Mouse (Mus musculus): ENCODE results near the gene Mtus2.

Gene Mtus2

GRCm38 (mm10) chr5:147957592-147958271, 612 bp downstream of the Mtus2 start:
- peak; percentile 88 for DNase-seq (ENCODE audit: low read depth, low spot score)

- DNase-seq (ENCODE audit: low read depth, low spot score) = no peak
Observed at GRCm38 (mm10) chr5:147958552-147958951, 1.4 kb downstream of the Mtus2 start.

GRCm38 (mm10) chr5:147959088-147959487, 2.0 kb downstream of the Mtus2 start:
- no peak for DNase-seq (ENCODE audit: low read depth, low spot score)

- DNase-seq (ENCODE audit: low read depth, low spot score) = peak; percentile 71
Observed at GRCm38 (mm10) chr5:147960793-147961192, 3.7 kb downstream of the Mtus2 start.

GRCm38 (mm10) chr5:147963820-147964580, 6.9 kb downstream of the Mtus2 start:
- no peak for DNase-seq (ENCODE audit: low read depth, low spot score)

GRCm38 (mm10) chr5:147964776-147965175, 7.7 kb downstream of the Mtus2 start:
- DNase-seq (ENCODE audit: low read depth, low spot score) = peak; percentile 68

- no peak for DNase-seq (ENCODE audit: low read depth, low spot score)
Observed at GRCm38 (mm10) chr5:147966646-147967045, 9.5 kb downstream of the Mtus2 start.

GRCm38 (mm10) chr5:147969566-147969965, 12.4 kb downstream of the Mtus2 start:
- no peak for DNase-seq (ENCODE audit: low read depth, low spot score)

- DNase-seq (ENCODE audit: low read depth, low spot score) = peak; percentile 59
Observed at GRCm38 (mm10) chr5:147976001-147976400, 18.9 kb downstream of the Mtus2 start.

- DNase-seq (ENCODE audit: low read depth, low spot score) = peak; percentile 26
Observed at GRCm38 (mm10) chr5:147980606-147981005, 23.5 kb downstream of the Mtus2 start.

GRCm38 (mm10) chr5:147990289-147990688, 33.2 kb downstream of the Mtus2 start:
- peak; percentile 34 for DNase-seq (ENCODE audit: low read depth, low spot score)

GRCm38 (mm10) chr5:147990775-147991174, 33.7 kb downstream of the Mtus2 start:
- DNase-seq (ENCODE audit: low read depth, low spot score) = peak; percentile 30

- peak; percentile 59 for DNase-seq (ENCODE audit: low read depth, low spot score)
Observed at GRCm38 (mm10) chr5:147992581-147993378, 35.7 kb downstream of the Mtus2 start.

- DNase-seq (ENCODE audit: low read depth, low spot score) = peak; percentile 72
Observed at GRCm38 (mm10) chr5:148005263-148005662, 48.1 kb downstream of the Mtus2 start.

- peak; percentile 80 for DNase-seq (ENCODE audit: low read depth, low spot score)
Observed at GRCm38 (mm10) chr5:148012156-148012555, 55.0 kb downstream of the Mtus2 start.

- no peak for DNase-seq (ENCODE audit: low read depth, low spot score)
Observed at GRCm38 (mm10) chr5:148014133-148014854, 57.2 kb downstream of the Mtus2 start.

- no peak for DNase-seq (ENCODE audit: low read depth, low spot score)
Observed at GRCm38 (mm10) chr5:148015383-148015782, 58.3 kb downstream of the Mtus2 start.

GRCm38 (mm10) chr5:148017371-148017770, 60.3 kb downstream of the Mtus2 start:
- no peak for DNase-seq (ENCODE audit: low read depth, low spot score)

GRCm38 (mm10) chr5:148022784-148023183, 65.7 kb downstream of the Mtus2 start:
- DNase-seq (ENCODE audit: low read depth, low spot score) = no peak

- peak; percentile 87 for DNase-seq (ENCODE audit: low read depth, low spot score)
Observed at GRCm38 (mm10) chr5:148026401-148027349, 69.6 kb downstream of the Mtus2 start.

Measured in ZHBTc4 (cell line).